Mouse (Mus musculus): Measurements from ENCODE around the gene Eml6.

Eml6 gene

DNA sequence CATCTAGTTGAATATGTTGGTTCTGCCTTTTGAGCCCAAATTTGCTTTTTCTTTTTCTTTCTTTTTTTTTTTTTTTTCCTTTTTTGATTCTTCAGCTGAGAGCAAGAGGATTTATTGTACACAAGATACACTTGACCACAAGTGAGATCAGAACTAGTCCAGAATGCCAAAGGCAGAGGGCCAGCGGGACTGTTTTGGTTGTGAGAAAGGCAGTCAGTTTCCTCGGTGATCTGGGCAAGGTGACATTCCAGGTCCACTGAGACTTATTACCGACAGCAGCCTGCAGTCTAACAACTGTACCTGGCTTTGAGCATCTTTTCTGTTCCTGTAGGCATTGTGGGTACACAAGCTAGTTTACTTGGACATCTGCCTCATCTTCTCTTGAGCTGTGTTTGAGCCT is 323.1 kb downstream of the Eml6 start:
- peak; percentile 27 for DNase-seq (ENCODE audit: extremely low read depth, insufficient read length, low spot score)

DNA sequence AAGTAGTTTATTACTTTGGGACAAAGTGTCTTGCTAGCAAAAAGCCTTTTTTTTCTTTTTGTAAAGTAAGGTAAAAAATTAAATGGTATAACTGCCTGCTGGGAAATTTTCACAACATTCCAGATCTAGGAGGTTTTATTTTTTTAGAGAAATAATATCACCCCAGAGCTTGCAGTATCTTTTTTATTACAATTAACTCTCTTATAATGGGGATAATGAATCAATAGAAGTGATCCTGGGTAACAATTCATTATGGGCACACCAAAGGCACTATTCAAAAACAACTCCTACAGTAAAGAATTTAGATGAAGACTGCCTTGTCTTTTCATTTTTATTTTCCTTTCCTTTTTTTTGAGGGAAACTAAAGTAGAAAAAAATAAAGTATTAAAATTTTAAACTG is 331.1 kb downstream of the Eml6 start:
- DNase-seq (ENCODE audit: extremely low read depth, insufficient read length, low spot score): no peak

DNA sequence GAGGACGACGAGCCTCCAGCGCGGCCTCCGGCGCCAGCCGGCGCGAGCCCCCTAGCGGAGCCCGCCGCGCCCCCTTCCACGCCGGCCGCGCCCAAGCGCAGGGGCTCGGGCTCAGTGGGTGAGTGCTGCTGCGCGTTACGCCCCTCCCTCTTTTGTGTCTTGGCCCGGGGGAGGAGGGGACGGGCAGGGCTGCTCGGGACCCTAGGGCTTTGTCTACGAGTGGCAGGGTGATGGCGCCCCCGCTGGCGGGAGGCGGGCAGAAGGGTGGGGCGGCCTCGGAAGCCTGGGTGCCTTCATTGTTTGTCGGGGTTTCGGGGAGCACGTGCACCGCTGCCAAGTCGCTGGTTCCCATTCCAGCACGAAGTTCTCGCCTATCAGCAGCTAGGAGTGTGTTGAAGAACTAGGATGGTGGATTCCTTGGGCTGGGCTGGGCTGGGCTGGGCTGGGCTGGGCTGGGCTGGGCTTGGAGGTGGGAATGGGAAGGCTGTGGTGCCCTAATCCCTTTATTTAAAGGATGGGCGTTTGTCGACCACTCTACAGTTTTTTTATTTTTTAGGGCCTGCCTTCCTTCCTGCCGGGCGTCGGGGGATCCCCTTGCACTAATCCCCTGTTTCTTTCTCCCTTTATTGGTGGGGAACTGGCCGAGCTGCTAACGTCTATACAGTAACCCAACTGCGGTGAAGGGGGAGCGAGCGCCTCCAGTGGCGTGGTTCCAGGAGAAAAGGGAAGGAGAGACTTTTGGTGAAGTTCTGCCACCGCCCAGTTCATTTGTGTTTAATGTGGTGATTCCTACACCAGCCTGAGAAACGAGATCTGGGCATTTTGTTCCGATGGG is 332.0 kb downstream of the Eml6 start:
- peak; percentile 82 for DNase-seq (ENCODE audit: extremely low read depth, insufficient read length, low spot score)

Data from 3134 (cell line).